Mouse (Mus musculus): ENCODE results near the gene Scn1b. TPM values are rescaled to one million over a fixed set of nuclear protein-coding genes. Genes with fewer than 3 reads are reported as not detected.

The Scn1b gene
- total and polyA plus RNA-seq, 3 experiments = 31.8 to 41.9 (median 32.5) TPM

DNA sequence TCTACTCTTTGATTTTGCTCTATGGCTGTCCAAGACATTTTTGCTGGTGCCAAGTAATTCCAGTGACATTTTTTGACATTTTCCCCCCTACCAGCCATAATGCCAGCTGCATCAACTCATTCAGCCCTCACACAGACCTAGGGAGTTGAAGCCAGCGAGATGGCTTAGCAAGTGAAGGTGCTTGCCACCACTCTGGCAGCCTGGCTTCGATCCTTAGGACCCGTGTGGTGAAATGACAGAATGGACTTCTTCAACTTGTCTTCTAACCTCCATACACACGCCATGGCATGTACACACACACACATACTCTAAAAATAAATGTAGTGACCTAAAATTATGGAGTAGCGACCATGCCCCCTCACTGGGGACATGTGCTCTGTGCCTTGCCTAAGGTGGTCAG is 2.4 kb downstream of the Scn1b start:
- no peak for DNase-seq
- intact Hi-C loops (cut with DNase I) = no loop called here
- H3K27ac ChIP-seq = no peak overlapping the region
- TF ChIP-seq CTCF (IDR thresholded peaks at IDR 0.05) = no peak
- no peak for TF ChIP-seq POLR2A (IDR thresholded peaks at IDR 0.05; ENCODE audit: insufficient read depth, low read depth, low read length)
- no peak for TF ChIP-seq EP300 (IDR thresholded peaks at IDR 0.05; ENCODE audit: insufficient read depth, low read depth, low read length)
- 86% methylated on average over 5 of the region's 5 CpGs for WGBS
- peaks cover 1% of the 10 kb centered on the region; the same call in 1 of the 2 replicates for H3K27me3 ChIP-seq (ENCODE audit: control insufficient read depth, insufficient read depth, low read length)
- no peak overlapping the region for H3K9ac ChIP-seq (ENCODE audit: low read depth, low read length)
- H3K79me2 ChIP-seq (replicated peaks; ENCODE audit: control insufficient read depth, insufficient read depth, low read length) = no peaks in the 10 kb centered on the region
- H3K36me3 ChIP-seq (ENCODE audit: control insufficient read depth, insufficient read depth, low read length) = no peaks in the 10 kb centered on the region
- H3K4me3 ChIP-seq = no peak overlapping the region
- no peaks in the 10 kb centered on the region; the same call in 1 of the 2 replicates for H3K4me1 ChIP-seq (ENCODE audit: control insufficient read depth, insufficient read depth, low read length)

DNA sequence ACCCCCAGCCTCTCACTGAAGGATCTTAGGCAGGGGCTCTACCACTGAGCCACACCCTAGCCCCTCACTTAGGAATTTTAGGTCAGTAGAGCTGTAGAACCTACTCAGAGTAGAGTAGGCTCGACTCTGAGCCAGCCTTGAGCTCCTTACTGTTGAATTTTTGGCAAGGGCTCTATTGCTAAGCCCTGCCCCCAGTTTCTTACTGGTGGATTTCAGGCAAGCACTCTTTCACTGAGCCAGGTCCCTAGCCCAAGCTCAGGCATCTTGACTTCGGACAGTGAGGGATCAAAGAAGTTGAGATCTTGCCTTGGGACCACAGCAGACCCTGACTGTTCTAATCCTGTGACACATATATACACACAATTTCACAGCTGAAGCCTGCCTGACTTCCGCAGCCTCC is 3.1 kb downstream of the Scn1b start:
- WGBS = 76% methylated on average over 3 of the region's 3 CpGs

GRCm38 (mm10) chr7:31122641-31123631 is 3.9 kb downstream of the Scn1b start:
- TF ChIP-seq EP300 (IDR thresholded peaks at IDR 0.05; ENCODE audit: insufficient read depth, low read depth, low read length) (no peak), CTCF (IDR thresholded peaks at IDR 0.05) (no peak), POLR2A (IDR thresholded peaks at IDR 0.05; ENCODE audit: insufficient read depth, low read depth, low read length) (no peak)
- H3K4me3 ChIP-seq = no peak overlapping the region
- H3K27me3 ChIP-seq (ENCODE audit: control insufficient read depth, insufficient read depth, low read length) = peaks cover 1% of the 10 kb centered on the region; the same call in 1 of the 2 replicates
- H3K4me1 ChIP-seq (ENCODE audit: control insufficient read depth, insufficient read depth, low read length) = no peaks in the 10 kb centered on the region; the same call in none of the 2 replicates
- H3K9ac ChIP-seq (ENCODE audit: low read depth, low read length) = no peak overlapping the region
- H3K79me2 ChIP-seq (replicated peaks; ENCODE audit: control insufficient read depth, insufficient read depth, low read length) = no peaks in the 10 kb centered on the region
- intact Hi-C loops (cut with DNase I) = no loop called here
- H3K27ac ChIP-seq = no peak overlapping the region
- DNase-seq = no peak
- no peaks in the 10 kb centered on the region for H3K36me3 ChIP-seq (ENCODE audit: control insufficient read depth, insufficient read depth, low read length)
- WGBS = 93% methylated on average over 16 of the region's 16 CpGs

More for the DNA sequence above, 3.1 kb downstream of the Scn1b start:
- Histone ChIP-seq H3K79me2 (replicated peaks; ENCODE audit: control insufficient read depth, insufficient read depth, low read length) (no peaks in the 10 kb centered on the region), H3K36me3 (ENCODE audit: control insufficient read depth, insufficient read depth, low read length) (no peaks in the 10 kb centered on the region), H3K4me3 (no peak overlapping the region), H3K9ac (ENCODE audit: low read depth, low read length) (no peak overlapping the region), H3K27ac (no peak overlapping the region), H3K4me1 (ENCODE audit: control insufficient read depth, insufficient read depth, low read length) (no peaks in the 10 kb centered on the region; the same call in none of the 2 replicates), H3K27me3 (ENCODE audit: control insufficient read depth, insufficient read depth, low read length) (peaks cover 1% of the 10 kb centered on the region; the same call in 1 of the 2 replicates)
- TF ChIP-seq CTCF (IDR thresholded peaks at IDR 0.05) = no peak
- no peak for TF ChIP-seq POLR2A (IDR thresholded peaks at IDR 0.05; ENCODE audit: insufficient read depth, low read depth, low read length)
- no peak for TF ChIP-seq EP300 (IDR thresholded peaks at IDR 0.05; ENCODE audit: insufficient read depth, low read depth, low read length)
- no peak for DNase-seq
- intact Hi-C loops (cut with DNase I) = no loop called here

DNA sequence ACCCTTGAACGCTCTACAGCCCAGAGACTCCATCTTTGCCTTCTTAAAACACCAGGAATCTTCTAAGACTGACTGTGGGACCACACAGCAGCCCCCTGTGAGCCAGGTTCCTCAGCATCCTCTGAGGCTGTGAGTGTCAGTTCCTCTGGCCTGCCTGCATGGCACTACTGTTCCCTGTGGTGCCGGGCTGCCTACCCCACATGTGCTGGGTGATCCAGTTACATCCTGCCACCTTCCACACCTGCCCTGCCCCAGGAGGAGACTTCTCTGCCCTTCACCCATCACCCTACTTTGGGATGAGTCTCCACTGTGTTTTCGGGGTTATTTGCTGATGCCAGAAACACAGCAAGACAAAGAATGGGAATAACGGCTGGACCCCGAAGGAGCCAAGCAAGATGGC is 7.2 kb downstream of the Scn1b start:
- WGBS = 93% methylated on average over 5 of the region's 5 CpGs
- no peak overlapping the region for H3K4me3 ChIP-seq
- H3K4me1 ChIP-seq (ENCODE audit: control insufficient read depth, insufficient read depth, low read length) = peaks cover 7% of the 10 kb centered on the region
- H3K27ac ChIP-seq = no peak overlapping the region
- DNase-seq = no peak
- no peaks in the 10 kb centered on the region for H3K36me3 ChIP-seq (ENCODE audit: control insufficient read depth, insufficient read depth, low read length)
- TF ChIP-seq POLR2A (IDR thresholded peaks at IDR 0.05; ENCODE audit: insufficient read depth, low read depth, low read length) (no peak), CTCF (IDR thresholded peaks at IDR 0.05) (no peak), EP300 (IDR thresholded peaks at IDR 0.05; ENCODE audit: insufficient read depth, low read depth, low read length) (no peak)
- intact Hi-C loops (cut with DNase I) = no loop called here
- no peak overlapping the region for H3K9ac ChIP-seq (ENCODE audit: low read depth, low read length)
- no peaks in the 10 kb centered on the region for H3K27me3 ChIP-seq (ENCODE audit: control insufficient read depth, insufficient read depth, low read length)
- no peaks in the 10 kb centered on the region for H3K79me2 ChIP-seq (replicated peaks; ENCODE audit: control insufficient read depth, insufficient read depth, low read length)

DNA sequence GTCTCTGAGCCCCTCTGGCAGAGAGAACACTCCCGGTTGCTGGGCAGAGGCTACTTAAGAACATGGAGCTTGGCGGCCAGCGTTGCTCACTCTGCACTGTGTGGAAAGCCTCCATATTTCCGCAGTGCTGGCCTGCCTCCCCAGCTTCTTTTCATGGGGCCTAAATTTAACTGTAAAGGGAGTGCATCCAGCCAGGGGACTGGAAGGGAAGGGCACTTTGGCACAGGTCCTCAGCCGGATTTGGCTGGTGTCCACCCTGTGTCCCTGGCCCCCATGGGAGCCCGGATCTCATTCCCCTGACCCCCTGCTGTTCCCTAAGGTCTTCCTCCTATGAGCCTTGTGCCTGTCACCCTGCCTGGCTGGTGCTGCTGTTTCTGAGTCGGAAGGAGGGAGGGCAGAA is 8.3 kb downstream of the Scn1b start:
- WGBS = 28% methylated on average over 7 of the region's 7 CpGs
- peak; percentile 56 to 59 for DNase-seq
- intact Hi-C loops (cut with DNase I) = no loop called here
- TF ChIP-seq EP300 (IDR thresholded peaks at IDR 0.05; ENCODE audit: insufficient read depth, low read depth, low read length) (no peak), POLR2A (IDR thresholded peaks at IDR 0.05; ENCODE audit: insufficient read depth, low read depth, low read length) (no peak), CTCF (IDR thresholded peaks at IDR 0.05) (no peak)
- Histone ChIP-seq H3K4me1 (ENCODE audit: control insufficient read depth, insufficient read depth, low read length) (peaks cover 7% of the 10 kb centered on the region), H3K27ac (peak overlapping the region; percentile 47), H3K9ac (ENCODE audit: low read depth, low read length) (no peak overlapping the region), H3K36me3 (ENCODE audit: control insufficient read depth, insufficient read depth, low read length) (no peaks in the 10 kb centered on the region), H3K4me3 (no peak overlapping the region), H3K27me3 (ENCODE audit: control insufficient read depth, insufficient read depth, low read length) (no peaks in the 10 kb centered on the region), H3K79me2 (replicated peaks; ENCODE audit: control insufficient read depth, insufficient read depth, low read length) (no peaks in the 10 kb centered on the region)

DNA sequence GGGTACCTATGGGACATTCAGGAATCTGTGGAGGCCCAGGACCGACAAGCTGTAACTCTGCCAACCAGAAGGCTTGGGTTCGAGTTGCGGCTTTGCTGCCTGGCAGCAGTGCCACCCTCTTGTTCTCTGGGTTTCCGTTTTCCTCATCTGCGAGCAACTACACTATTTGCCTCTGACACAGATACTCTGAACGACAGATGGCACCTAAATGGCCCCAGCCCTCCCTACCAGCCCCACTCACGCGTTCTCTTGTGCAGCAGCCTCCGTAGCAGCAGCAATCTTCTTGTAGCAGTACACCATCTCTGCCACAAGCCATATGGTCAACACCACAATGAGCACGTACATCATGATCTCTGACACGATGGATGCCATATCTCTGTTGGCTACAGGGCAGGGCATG is 9.3 kb downstream of the Scn1b start:
- H3K36me3 ChIP-seq (ENCODE audit: control insufficient read depth, insufficient read depth, low read length) = no peaks in the 10 kb centered on the region

More for the DNA sequence above, 9.3 kb downstream of the Scn1b start:
- WGBS = 94% methylated on average over 11 of the region's 11 CpGs
- H3K4me1 ChIP-seq (ENCODE audit: control insufficient read depth, insufficient read depth, low read length) = peaks cover 7% of the 10 kb centered on the region
- intact Hi-C loops (cut with DNase I) = no loop called here
- DNase-seq = no peak
- H3K4me3 ChIP-seq = no peak overlapping the region
- H3K79me2 ChIP-seq (replicated peaks; ENCODE audit: control insufficient read depth, insufficient read depth, low read length) = no peaks in the 10 kb centered on the region
- H3K9ac ChIP-seq (ENCODE audit: low read depth, low read length) = no peak overlapping the region
- TF ChIP-seq CTCF (IDR thresholded peaks at IDR 0.05) (no peak), EP300 (IDR thresholded peaks at IDR 0.05; ENCODE audit: insufficient read depth, low read depth, low read length) (no peak), POLR2A (IDR thresholded peaks at IDR 0.05; ENCODE audit: insufficient read depth, low read depth, low read length) (no peak)
- no peak overlapping the region for H3K27ac ChIP-seq
- H3K27me3 ChIP-seq (ENCODE audit: control insufficient read depth, insufficient read depth, low read length) = no peaks in the 10 kb centered on the region
